Mouse (Mus musculus) brain, embryonic 18.5 days (tissue): ENCODE results near the gene Ttyh2.

Experiments
- DNase-seq: peaks from one replicate; pipeline ENCODE4 v3.0.0-alpha.2; 2012; ENCODE audit warnings: low read depth, low spot score

The Ttyh2 gene

DNA sequence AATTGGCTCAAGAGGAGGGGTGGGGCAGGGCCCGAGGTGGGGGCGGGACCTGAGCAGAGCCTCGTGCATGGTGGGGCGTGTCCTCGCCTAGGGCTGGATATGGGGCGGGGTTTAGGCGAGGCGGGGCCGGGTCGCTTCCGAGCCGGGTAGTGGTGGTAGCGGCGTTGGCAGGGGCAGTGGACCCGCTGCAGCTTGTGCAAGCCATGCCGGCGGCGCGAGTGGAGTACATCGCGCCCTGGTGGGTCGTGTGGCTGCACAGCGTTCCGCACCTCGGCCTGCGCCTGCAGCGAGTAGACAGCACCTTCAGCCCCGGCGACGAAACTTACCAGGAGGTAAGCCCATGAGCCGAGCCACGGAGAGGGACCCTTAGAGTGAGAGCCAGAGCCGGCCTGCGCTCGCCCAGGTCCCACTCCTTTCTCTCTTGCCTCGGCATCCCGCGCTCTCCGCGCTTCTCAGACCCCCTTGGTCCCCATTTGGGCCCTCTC, at the start of gene Ttyh2:
Ttyh2 (plus strand) TSS at position 91 of the 485 bp plus-strand sequence.
- no peak for DNase-seq

DNA sequence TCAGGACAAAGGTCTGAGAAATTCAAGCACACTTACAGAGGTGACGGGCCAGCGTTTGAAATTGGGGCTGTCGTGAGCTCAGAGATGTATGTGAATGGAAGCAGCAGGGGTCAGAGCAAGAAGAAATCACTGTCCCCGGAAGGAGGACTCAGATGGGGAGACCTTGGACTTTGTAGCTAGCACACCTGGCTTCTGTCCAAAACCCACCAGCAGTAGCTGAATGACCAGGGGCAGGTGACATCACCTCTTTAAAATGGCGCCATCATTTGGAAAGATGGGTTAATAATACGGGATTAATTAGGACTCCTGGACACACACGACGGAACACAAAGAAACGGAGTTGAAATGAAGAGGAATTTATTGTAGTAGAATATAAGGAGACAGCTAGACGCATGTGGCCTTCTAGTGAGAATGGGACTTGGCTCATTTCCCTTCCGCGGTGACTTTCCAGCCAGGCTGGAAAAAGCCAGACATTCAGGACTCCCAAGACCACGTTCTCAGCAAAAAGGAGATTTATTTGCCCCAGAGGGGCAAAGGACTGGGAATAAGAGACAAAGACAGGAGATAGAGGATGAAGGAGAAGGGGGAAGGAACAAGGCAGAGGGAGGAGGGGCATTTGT, 49.0 kb upstream of the Ttyh2 start:
- no peak for DNase-seq

DNA sequence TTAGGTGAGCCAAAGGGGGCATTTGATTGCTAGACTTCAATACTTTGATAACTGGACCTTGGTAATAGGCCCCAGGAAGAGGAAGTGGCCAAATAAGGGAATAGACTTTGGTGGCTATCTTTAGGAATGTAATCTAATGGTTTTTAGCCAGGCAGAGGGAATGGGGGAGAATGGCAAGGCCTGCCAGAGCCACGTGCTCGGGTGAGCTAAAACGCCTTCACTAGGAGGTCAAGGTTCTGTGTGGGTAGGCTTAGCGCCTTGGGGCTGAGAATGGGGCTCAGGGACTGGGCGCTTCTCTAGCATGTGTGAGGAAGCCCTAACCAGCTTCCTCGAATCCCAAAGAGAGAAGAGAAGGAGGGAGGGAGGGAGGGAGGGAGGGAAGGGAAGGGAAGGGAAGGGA, 48.2 kb upstream of the Ttyh2 start:
- DNase-seq = no peak

DNA sequence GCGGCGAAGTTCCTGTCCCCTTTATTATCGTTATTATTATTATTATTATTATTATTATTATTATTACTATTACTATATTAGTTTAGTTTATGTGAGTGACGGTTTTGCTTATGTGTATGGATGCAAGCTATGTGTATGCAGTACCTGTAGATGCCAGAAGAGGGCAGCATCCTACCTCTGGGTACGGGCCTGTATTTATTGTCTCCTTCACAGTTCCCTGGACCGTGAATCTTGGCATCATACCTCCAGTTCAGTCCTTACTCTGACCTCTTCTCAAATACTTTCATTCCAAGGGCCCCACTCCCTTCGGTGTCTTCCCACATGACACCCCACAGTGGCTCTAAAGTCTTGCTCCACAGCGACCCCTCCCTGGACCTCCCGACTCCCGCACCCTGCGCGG, 47.2 kb upstream of the Ttyh2 start:
- DNase-seq = no peak

DNA sequence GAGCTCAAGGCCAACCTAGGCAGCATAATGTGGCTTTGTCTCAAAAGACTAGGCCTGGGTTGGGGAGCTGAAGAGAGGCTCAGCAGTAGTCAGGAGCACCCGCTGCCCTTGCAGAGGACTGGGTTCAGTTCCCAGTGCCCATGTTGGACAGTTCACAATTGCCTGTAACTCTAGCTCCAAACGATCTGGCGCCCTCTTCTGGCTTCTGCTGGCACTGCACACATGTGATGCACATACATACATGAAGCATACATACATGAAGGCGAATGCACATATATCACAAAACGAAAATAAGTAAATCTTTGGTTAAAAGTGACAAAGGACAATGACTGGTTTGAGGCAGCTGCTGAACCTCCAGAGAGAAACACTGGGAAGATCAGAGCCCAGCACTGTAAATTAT, 45.2 kb upstream of the Ttyh2 start:
- DNase-seq = no peak

DNA sequence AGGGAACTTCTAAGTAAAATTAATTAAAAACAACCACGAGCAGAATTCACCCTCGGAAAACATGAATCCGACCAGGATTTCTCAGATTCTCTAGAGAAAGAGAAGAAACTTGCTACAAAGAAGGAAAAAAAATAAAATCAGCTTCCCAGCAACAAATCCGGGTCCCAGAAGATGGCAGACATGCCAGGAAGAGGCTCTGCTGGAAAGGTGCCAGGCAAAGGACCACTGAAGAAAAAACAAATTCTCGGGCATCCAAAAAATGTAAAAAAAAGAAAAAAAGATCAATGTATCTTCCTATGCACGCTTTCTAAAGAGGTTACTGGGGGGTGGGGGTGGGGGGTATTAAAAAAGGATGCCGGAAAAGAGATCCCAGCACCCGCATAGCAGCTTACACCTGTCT, 43.0 kb upstream of the Ttyh2 start:
- no peak for DNase-seq

GRCm38 (mm10) chr11:114636292-114636691, 38.9 kb upstream of the Ttyh2 start:
- DNase-seq = peak; percentile 80

DNA sequence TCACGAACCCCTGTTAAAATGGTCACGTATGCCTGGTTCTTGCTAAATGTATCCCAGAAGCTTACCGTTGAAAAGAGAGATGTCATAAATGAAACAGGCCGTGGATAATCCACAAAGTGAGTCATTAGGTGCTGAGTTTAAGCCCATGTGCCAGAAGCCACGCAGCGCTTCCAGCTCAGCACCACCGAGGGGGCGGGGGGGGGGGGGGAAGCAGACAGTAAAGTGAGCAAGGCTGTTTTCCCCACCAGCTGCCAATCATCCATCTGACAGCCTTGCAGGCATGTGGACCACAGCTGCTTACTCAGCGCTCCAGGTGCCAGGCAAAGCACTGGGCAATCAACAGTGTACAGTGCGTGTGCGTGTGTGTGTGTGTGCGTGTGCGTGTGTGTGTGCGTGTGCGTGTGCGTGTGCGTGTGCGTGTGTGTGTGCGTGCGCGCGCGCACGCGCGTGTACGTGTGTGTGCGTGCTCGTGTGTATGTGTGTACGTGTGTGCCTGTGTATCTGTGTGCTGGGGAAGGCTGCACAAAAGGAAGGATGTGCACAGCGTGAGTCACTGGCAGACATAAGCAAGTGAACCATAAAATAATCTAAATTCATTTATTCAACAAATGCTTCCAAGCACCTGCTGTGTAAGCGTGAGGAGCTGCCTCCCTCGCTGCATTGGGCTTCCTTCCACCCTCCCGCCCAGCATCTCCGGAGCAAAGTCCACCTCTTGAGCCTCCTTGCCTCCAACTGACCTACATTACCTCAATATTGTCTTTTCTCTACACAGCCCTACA, 38.3 kb upstream of the Ttyh2 start:
- no peak for DNase-seq

DNA sequence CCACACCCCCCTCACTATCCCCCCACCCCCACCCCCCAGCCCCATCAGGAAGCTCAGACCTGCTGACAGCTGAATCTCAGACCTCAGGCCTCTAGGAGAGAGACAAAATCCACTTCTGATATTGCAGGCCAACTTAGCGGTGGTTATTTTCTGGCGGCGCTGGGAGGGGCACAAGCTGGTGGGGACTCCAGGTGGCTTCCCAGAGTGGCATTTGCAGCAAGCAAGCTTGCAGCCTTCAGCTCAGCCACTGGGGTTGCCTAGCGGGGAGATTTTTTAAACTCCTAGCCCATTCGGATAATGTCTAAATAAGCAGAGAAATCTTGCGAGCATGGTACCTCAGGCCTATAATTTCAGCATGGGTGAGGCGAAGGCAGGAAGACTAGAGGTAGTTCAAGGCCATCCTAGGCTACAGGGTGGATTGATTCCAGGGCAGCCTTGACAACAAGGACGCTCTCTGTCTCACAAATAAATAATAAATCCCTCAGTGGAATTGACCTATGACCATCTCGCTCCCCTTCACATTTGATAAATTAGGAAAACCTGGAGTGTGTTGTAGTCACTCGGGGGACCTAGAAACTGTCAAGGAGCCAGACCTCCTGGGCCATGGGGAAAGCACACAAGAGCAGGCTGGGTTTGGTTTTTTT, 36.5 kb upstream of the Ttyh2 start:
- DNase-seq = no peak

GRCm38 (mm10) chr11:114639681-114640103, 35.5 kb upstream of the Ttyh2 start:
- no peak for DNase-seq

GRCm38 (mm10) chr11:114640658-114641057, 34.6 kb upstream of the Ttyh2 start:
- DNase-seq = no peak

DNA sequence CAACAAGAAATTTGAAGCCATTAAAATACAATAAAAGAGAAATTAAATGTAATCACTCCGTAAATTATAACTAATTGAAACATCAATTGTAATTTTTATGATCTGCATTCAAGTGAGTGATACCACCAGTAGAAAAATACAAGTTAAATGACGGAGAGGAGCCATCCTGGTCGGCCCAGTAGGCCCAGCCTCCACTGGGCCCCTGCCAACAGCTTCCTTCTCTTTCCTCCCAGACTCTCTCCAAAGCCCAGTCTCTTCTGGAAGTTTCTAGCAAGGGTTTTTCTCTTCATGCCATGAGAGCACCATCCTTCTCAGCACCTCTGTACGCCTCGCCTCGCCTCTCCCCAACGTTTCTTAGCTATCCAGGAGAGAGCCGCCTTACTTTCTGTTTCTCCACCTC, 34.1 kb upstream of the Ttyh2 start:
- DNase-seq = no peak

- DNase-seq = no peak
Observed at GRCm38 (mm10) chr11:114642184-114642583, 33.0 kb upstream of the Ttyh2 start.

DNA sequence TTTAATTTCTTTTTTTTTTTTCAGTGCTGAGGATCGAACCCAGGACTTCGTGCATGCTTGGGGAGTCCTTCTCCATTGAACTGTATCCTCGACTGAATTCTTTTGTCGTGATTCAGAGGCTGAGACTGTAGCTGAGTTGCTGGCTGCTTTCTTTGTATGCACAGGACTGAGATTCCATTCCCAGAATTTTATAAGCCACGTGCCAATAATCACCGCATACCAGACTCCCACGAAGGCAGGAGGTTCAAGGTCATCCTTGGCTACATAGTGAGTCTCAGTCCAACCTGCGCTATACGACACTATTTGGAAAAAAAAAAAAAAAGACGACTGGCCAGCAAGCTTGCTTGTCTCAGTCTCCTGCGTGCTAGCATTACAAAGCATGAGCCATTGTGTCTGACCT, 32.3 kb upstream of the Ttyh2 start:
- DNase-seq = no peak

DNA sequence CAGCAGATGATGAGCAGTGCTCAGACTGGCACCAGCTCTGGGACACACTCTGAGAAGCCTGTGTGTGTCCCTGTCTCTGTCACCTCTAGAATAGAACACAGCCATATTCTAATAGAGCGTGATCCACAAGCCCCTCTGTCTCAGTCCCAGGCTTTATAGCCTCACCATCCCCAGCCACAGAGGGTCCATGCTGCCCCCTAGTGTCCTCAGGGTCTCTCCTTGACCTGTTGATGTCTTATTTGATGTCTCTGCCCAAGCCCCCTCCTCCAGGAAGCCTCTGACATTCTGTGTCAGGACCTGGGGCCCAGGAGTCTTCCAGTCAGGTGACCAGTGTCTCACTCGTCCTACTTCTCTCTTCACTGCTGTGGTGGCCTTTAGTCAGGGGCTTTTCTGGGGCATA, 31.1 kb upstream of the Ttyh2 start:
- DNase-seq = no peak

DNA sequence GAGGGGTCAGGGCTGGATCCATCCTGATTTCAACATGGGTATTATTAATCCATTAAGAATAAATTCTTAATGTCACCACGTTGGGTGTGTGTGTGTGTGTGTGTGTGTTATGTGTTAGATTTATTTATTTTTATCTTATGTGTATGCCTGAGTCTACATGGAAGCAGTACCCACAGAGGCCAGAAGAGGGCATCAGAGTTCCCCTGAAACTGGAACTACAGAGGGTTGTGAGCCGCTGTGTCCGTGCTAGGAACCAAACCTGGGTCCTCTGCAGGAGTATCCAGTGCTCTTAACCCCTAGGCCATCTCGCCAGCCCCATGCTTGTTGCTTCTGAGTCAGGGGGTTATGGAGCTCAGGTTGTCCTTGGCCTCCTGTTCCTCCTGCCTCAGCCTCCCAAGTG, 25.7 kb upstream of the Ttyh2 start:
- no peak for DNase-seq

- no peak for DNase-seq
Observed at GRCm38 (mm10) chr11:114652531-114652930, 22.7 kb upstream of the Ttyh2 start.

DNA sequence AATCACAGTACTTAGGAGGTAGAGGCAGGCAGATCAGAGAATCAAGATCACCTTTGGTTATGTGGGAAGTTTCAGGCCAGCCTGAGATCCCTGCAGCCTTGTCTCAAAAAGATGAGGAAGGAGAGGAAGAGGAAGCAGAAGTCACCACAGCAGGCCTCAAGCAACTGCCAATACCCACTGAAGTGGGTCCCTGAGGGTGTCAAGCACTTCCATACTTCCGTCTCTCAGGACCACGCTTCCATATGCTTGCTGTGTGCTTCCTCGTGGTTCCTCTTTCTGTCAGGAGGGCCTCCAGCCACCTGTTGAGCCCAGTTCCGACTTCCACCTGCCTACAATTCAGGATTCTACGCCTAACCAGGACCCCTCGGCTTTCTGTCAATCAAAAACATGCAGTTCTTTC, 21.6 kb upstream of the Ttyh2 start:
- no peak for DNase-seq

- DNase-seq = no peak
Observed at GRCm38 (mm10) chr11:114654552-114654951, 20.7 kb upstream of the Ttyh2 start.

DNA sequence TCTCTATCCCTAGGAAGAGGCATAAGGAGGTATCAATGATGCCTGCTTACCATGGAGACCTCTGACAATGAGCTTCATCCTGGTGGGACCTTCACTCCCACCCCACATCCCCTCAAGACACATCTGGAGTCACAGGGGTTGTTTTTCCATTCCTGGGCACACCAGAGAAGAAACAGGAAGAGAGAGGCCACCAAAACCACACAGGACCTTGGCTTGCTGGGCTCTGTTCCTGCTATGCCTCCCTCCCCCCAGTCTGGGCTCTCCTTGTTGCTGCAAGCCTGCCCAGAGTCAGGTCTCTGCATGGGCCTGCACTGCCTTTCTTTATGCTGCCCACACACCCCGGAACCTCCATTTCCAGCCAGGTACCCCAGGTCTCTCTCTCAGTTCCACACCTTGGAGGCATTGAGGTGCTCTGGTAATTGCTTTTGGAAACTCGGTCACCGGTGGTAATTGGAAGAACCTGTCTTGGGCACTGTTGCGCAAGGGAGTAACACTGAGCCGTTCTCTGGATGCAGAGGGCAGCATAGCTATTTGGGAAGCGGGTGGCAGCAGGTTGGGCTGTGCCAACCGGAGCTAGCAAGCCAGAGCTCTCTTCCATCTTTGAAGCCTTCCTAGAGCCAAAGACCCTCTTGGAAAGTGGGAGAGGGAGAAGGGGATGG, 19.8 kb upstream of the Ttyh2 start:
- no peak for DNase-seq

DNA sequence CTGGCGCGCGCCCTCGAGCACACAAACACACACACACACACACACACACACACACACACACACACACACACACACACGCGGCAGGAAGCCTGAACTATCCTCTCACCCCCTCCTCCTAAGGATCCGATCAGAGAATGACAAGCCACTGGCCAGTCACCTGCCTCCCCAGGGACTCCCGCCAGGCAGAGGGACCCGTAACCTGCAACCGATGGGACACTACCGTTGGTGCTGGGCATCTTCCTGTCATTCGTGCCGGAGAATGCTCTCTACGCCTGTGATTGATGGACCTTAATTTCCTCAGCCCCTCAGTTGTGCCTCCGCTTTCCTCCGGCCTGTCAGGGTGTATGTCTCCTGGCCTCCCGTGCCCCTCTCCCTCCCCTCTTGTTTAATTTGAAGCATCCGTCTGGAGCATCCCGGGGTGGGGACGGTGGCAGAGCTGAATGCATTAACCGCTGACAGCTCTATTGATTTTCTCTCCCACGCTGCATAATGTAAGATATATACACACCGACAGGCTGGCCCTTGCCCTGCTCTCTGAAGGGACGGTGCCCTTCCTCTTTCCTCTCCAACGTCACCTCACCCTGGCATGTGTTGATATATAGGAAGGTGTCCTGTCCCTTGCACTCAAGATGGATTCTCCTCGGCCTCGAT, 18.1 kb upstream of the Ttyh2 start:
- DNase-seq = no peak

DNA sequence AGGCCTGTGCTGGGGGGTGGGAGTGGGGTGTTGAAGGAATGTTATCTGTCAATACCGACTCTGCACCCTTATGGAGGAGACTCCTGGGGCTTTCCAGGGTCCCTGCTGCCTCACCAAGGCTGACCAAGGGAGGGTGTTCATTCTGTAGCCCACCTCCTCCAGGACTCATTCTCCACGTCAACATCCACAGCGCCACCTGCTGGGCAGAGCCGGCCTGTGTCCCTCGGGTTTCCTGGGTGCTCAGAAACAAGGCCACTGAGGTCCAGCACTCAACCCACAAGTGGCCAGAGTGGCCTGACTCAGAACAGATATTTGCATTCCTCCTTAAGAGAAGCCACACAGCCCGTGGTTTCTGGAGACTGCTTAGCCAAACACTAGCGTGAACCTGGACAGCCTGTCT, 17.5 kb upstream of the Ttyh2 start:
- DNase-seq = no peak
